Mouse (Mus musculus) lung, embryonic 14.5 days (tissue): ENCODE measurements at regions not wholly inside any gene's neighbourhood (a gene's known extent, or its start where the extent isn't known, plus 50 kb on each side); places are given as distances from the start of the nearest gene placed in this dataset.

Experiments
- ATAC-seq: fragments of 200-750 bp; cut with Nextera tagmentation; 2 replicates; pipeline ENCODE4 v1.8.0; 2017; ENCODE audit warnings: mild to moderate bottlenecking, moderate TSS enrichment, moderate library complexity; ENCODE audit not compliant: insufficient read depth
- DNase-seq: peaks from one replicate; pipeline ENCODE4 v3.0.0-alpha.2; 2015
- H3K27ac ChIP-seq: fragments of 300-500 bp; sonication (generic); 2 replicates; pipeline ENCODE4 v1.5.1; 2014; ENCODE audit warnings: low read depth, mild to moderate bottlenecking, moderate library complexity
- H3K27me3 ChIP-seq: fragments of 300-500 bp; sonication (generic); 2 replicates; pipeline ENCODE4 v1.6.1; 2014; ENCODE audit warnings: low read length, control low read depth; ENCODE audit not compliant: insufficient read depth
- H3K36me3 ChIP-seq: fragments of 300-500 bp; sonication (generic); 2 replicates; pipeline ENCODE4 v1.6.1; 2014; ENCODE audit warnings: control low read depth; ENCODE audit not compliant: insufficient read depth
- H3K4me1 ChIP-seq: fragments of 300-500 bp; sonication (generic); 2 replicates; pipeline ENCODE4 v1.6.1; 2014; ENCODE audit warnings: antibody characterized with exemption, control low read depth; ENCODE audit not compliant: insufficient read depth
- H3K4me2 ChIP-seq: fragments of 300-500 bp; sonication (generic); 2 replicates; pipeline ENCODE4 v1.6.1; 2014; ENCODE audit warnings: mild to moderate bottlenecking
- H3K4me3 ChIP-seq: fragments of 300-500 bp; sonication (generic); 2 replicates; pipeline ENCODE4 v1.5.1; 2014; ENCODE audit warnings: low read depth, low read length
- H3K9ac ChIP-seq: fragments of 300-500 bp; sonication (generic); 2 replicates; pipeline ENCODE4 v1.6.1; 2014
- H3K9me3 ChIP-seq: fragments of 300-500 bp; sonication (generic); 2 replicates; pipeline ENCODE4 v1.6.1; 2016; ENCODE audit warnings: low read depth, low read length, control low read depth
- CTCF ChIP-seq: IDR thresholded peaks from 2 replicates; pipeline ENCODE4 v1.5.1; 2016; ENCODE audit warnings: antibody characterized with exemption, low read depth
- WGBS: fragments of 180-500 bp; shearing (Covaris S2); extraction: QIAGEN DNeasy Blood & Tissue Kit; methylation state at CpG from one replicate; pipeline ENCODE4 v1.1.7; 2014; 5-methylcytosine and 5-hydroxymethylcytosine counted together

- 76% methylated on average over 1 of the region's 1 CpGs for WGBS
- no peaks in the 10 kb centered on the region for H3K36me3 ChIP-seq
- no peak overlapping the region for H3K4me2 ChIP-seq
- ATAC-seq = no peak
- H3K4me3 ChIP-seq = no peak overlapping the region
- H3K9me3 ChIP-seq = no peaks in the 10 kb centered on the region
- H3K9ac ChIP-seq = no peak overlapping the region
- no peaks in the 10 kb centered on the region for H3K27me3 ChIP-seq
- no peak for TF ChIP-seq CTCF
- no peak for DNase-seq
- no peaks in the 10 kb centered on the region for H3K4me1 ChIP-seq
- H3K27ac ChIP-seq = no peak overlapping the region
These were observed 1880.6 kb upstream of the Gm38303 start for GRCm38 (mm10) chr3:12216035-12216434.

DNA sequence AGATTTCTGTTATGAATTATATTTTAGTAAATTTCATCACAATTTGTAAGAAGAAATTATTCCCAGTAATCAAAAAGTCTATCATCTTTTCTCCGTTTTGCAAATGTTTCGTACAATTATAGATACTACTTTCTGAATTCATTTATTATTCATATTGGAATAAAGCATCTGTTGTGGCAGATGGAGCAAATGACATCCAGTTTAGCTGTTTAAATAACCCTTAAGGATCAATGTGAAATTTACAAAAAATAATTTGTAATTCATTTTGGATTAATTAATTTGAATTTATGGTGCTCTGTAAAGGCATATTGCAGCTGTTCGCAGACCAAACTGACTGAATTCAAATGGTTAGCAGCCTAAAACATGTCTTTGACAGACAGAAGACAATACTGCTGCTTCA lies 1879.3 kb upstream of the Gm38303 start:
- Histone ChIP-seq H3K27ac (no peak overlapping the region), H3K27me3 (no peaks in the 10 kb centered on the region), H3K9ac (no peak overlapping the region), H3K36me3 (no peaks in the 10 kb centered on the region), H3K4me3 (no peak overlapping the region), H3K4me2 (no peak overlapping the region), H3K9me3 (no peaks in the 10 kb centered on the region), H3K4me1 (no peaks in the 10 kb centered on the region)
- ATAC-seq (no peak), DNase-seq (no peak)
- 94% methylated on average over 3 of the region's 3 CpGs for WGBS
- no peak for TF ChIP-seq CTCF

DNA sequence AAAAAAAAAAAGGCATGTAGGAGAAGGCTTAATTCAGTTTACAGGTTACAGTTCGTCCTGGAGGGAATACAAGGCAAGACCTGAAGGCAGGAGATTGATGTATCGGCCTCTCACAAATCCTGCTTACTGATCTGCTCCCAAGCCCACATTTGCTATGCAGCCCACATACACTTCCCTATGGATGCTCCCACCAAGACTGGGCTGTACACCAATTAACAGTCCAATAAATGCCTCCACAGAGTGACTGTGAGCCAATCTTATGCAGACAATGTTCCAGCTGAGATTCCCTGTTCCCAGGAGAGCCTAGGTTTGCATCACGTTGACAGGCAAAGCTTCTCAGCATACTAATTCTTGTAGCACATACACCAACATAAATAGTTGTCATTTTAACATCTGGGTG lies 1837.9 kb upstream of the Gm38303 start:
- WGBS = 70% methylated on average over 3 of the region's 3 CpGs

GRCm38 (mm10) chr3:12151329-12151728 lies 1815.8 kb upstream of the Gm38303 start:
- no peaks in the 10 kb centered on the region for H3K36me3 ChIP-seq
- no peak overlapping the region for H3K27ac ChIP-seq
- TF ChIP-seq CTCF = no peak
- ATAC-seq = peak; percentile 21; the same call in 1 of the 2 replicates
- H3K4me1 ChIP-seq = no peaks in the 10 kb centered on the region
- H3K9ac ChIP-seq = no peak overlapping the region
- no peak overlapping the region for H3K4me2 ChIP-seq
- no peaks in the 10 kb centered on the region for H3K27me3 ChIP-seq
- peak; percentile 44 for DNase-seq
- no peak overlapping the region for H3K4me3 ChIP-seq
- WGBS = 67% methylated on average over 5 of the region's 5 CpGs
- H3K9me3 ChIP-seq = no peaks in the 10 kb centered on the region

More for the DNA sequence above, 1837.9 kb upstream of the Gm38303 start:
- no peak overlapping the region for H3K4me3 ChIP-seq
- H3K27ac ChIP-seq = no peak overlapping the region
- DNase-seq (no peak), ATAC-seq (no peak)
- H3K27me3 ChIP-seq = no peaks in the 10 kb centered on the region
- H3K9me3 ChIP-seq = no peaks in the 10 kb centered on the region
- H3K4me2 ChIP-seq = no peak overlapping the region
- TF ChIP-seq CTCF = no peak
- H3K36me3 ChIP-seq = no peaks in the 10 kb centered on the region
- no peak overlapping the region for H3K9ac ChIP-seq
- no peaks in the 10 kb centered on the region for H3K4me1 ChIP-seq
